Mouse (Mus musculus): ENCODE data around the gene Elf2.

DNA sequence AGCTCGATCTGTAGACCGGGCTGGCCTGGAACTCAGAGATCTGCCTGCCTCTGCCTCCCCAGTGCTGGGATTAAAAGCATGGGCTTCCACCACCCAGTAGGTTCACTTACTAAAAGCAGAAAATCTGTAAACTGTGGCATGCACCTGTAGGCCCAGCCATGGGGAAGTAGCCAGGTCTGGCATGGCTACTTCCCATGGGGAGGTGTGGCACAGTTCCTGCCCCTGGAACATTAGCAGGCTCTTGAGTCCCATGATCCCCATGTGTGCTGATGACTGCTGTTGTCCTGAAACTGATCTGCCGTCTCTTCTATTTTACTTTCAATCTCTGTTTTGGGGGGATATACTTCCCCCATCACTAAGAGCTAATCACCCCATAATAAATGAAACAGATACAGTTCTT is 127.4 kb downstream of the Elf2 start:
- TF ChIP-seq CTCF (IDR thresholded peaks at IDR 0.05; ENCODE audit: extremely low read depth, insufficient read length, insufficient replicate concordance, low read depth, low read length) (no peak), POLR2A (IDR thresholded peaks at IDR 0.05; ENCODE audit: low read depth, low read length) (no peak)
